Mouse (Mus musculus): ENCODE data around the gene Cx3cr1. TPM values are rescaled to one million over a fixed set of nuclear protein-coding genes. Genes with fewer than 3 reads are reported as not detected.

The Cx3cr1 gene
- polyA plus RNA-seq, 1 experiment from 2014 or later: 8.0 TPM

DNA sequence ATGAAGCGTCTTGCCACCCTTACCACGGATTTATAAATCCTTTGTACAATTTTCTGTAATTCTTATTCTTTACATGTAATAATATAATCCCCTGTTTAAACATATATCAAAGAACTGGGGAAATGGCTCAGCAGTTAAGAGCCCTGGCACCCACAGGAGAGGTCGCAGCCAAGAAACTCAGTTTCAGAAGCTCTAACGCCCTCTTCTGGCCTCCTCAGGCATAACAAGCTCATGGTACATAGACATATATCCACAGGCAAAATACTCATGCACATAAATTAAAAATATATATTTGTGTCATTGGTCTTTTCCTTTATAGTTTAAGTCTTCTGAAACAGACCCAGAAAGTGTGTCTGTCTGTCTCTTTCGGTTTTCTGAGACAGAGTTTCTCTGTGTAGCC is 95.1 kb downstream of the Cx3cr1 start:
- Histone ChIP-seq H3K4me2 (replicated peaks; ENCODE audit: low read depth, low read length) (no peak overlapping the region), H3K9me3 (ENCODE audit: low read length) (no peaks in the 10 kb centered on the region), H3K27me3 (replicated peaks; ENCODE audit: insufficient read depth, low read length) (no peaks in the 10 kb centered on the region), H3K9ac (replicated peaks; ENCODE audit: low read depth) (no peak overlapping the region), H3K27ac (ENCODE audit: low read length) (no peak overlapping the region), H3K4me1 (ENCODE audit: insufficient read depth, low read depth, low read length) (peaks cover 35% of the 10 kb centered on the region), H3K4me3 (ENCODE audit: low read depth, low read length) (no peak overlapping the region), H3K36me3 (ENCODE audit: insufficient read depth, low read length) (peaks cover 31% of the 10 kb centered on the region)
- no peak for TF ChIP-seq EP300 (IDR thresholded peaks at IDR 0.05)
- TF ChIP-seq CTCF (IDR thresholded peaks at IDR 0.05): peak; percentile 55
- ATAC-seq: no peak
- DNase-seq (ENCODE audit: low spot score): peak; percentile 32
- 73% methylated on average over 5 of the region's 5 CpGs for WGBS

DNA sequence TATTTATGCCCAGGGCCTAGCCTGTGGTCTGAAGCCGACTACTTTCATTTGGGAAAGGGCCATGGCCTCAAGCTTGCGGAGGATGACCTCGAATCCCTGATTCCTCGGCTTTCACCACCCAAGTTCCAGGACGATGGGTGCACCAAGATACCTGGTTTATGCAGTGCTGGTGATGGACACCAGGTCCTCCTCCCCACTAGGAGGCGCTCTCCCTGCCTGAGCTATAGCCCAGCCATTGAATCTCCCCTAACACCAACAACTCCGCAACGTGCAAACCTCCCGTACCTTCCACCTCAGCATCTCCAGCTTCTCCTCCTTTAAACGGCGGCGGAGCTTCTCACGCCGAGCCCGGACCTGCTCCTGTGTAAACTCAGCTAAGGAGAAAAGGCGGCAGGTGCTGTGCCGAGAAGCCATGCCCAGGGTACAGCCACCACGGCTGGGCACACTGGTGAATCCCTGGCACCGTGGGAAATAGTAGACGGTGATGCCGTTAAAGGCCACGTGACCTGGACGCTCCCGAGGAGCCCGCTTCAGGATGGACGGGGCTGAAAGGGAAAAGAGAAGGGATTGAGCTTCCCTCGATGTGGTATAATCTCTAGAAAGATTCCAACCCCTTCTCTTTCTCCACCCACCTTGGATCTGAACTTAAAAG is 95.7 kb downstream of the Cx3cr1 start:
- Histone ChIP-seq H3K4me3 (ENCODE audit: low read depth, low read length) (no peak overlapping the region), H3K9ac (replicated peaks; ENCODE audit: low read depth) (no peak overlapping the region), H3K36me3 (ENCODE audit: insufficient read depth, low read length) (peaks cover 31% of the 10 kb centered on the region), H3K27ac (ENCODE audit: low read length) (no peak overlapping the region), H3K9me3 (ENCODE audit: low read length) (no peaks in the 10 kb centered on the region), H3K27me3 (replicated peaks; ENCODE audit: insufficient read depth, low read length) (no peaks in the 10 kb centered on the region), H3K4me2 (replicated peaks; ENCODE audit: low read depth, low read length) (no peak overlapping the region), H3K4me1 (ENCODE audit: insufficient read depth, low read depth, low read length) (peaks cover 33% of the 10 kb centered on the region)
- WGBS: 89% methylated on average over 27 of the region's 27 CpGs
- no peak for DNase-seq (ENCODE audit: low spot score)
- no peak for ATAC-seq
- peak; percentile 70 for TF ChIP-seq CTCF (IDR thresholded peaks at IDR 0.05)
- TF ChIP-seq EP300 (IDR thresholded peaks at IDR 0.05): no peak

DNA sequence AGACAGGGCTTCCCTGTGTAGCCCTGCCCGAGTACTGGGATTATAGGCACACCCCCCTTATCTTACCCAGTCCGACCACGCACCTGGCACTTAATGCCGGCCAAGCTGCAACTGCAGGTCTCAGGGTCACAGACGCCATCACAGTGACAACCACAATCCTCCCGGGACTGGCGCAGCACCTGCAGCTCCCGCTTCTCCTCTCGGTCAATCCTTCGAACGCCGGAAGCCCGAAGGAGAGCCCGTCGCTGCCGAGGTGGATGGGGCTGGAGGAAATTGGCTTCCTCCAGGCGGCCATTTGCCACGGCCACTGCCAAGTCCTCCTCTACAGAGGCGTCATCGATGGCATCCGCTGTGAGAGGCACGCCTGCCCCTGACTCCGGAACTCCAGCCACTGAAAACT is 96.4 kb downstream of the Cx3cr1 start:
- ATAC-seq: no peak
- WGBS: 87% methylated on average over 23 of the region's 23 CpGs
- Histone ChIP-seq H3K36me3 (ENCODE audit: insufficient read depth, low read length) (peaks cover 31% of the 10 kb centered on the region), H3K27me3 (replicated peaks; ENCODE audit: insufficient read depth, low read length) (no peaks in the 10 kb centered on the region), H3K4me1 (ENCODE audit: insufficient read depth, low read depth, low read length) (peaks cover 29% of the 10 kb centered on the region), H3K27ac (ENCODE audit: low read length) (no peak overlapping the region), H3K9me3 (ENCODE audit: low read length) (no peaks in the 10 kb centered on the region), H3K4me2 (replicated peaks; ENCODE audit: low read depth, low read length) (no peak overlapping the region), H3K9ac (replicated peaks; ENCODE audit: low read depth) (no peak overlapping the region), H3K4me3 (ENCODE audit: low read depth, low read length) (no peak overlapping the region)
- TF ChIP-seq EP300 (IDR thresholded peaks at IDR 0.05) (no peak), CTCF (IDR thresholded peaks at IDR 0.05) (no peak)
- DNase-seq (ENCODE audit: low spot score): no peak

DNA sequence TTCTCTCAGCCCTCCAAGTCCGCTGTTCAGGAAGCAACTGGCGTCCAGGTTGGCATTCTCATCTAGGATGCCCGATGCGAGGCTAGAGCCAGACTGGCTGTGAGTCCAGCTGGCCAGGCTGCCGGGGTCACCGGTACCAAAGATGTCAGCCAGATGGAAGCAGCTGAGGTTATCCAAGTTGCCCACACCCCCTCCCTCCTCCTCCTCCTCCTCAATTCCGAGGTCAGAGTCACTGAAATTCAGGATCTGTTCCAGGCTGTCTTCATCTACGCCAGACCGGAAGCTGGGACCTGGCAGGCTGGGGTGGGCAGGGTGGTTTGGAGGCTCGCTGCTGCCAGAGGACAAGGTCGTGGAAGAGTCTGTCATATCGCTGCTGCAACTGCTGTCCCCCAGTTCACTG is 97.1 kb downstream of the Cx3cr1 start:
- Histone ChIP-seq H3K9ac (replicated peaks; ENCODE audit: low read depth) (no peak overlapping the region), H3K27me3 (replicated peaks; ENCODE audit: insufficient read depth, low read length) (no peaks in the 10 kb centered on the region), H3K36me3 (ENCODE audit: insufficient read depth, low read length) (peaks cover 31% of the 10 kb centered on the region), H3K27ac (ENCODE audit: low read length) (no peak overlapping the region), H3K4me2 (replicated peaks; ENCODE audit: low read depth, low read length) (no peak overlapping the region), H3K9me3 (ENCODE audit: low read length) (no peaks in the 10 kb centered on the region), H3K4me1 (ENCODE audit: insufficient read depth, low read depth, low read length) (peaks cover 22% of the 10 kb centered on the region), H3K4me3 (ENCODE audit: low read depth, low read length) (no peak overlapping the region)
- WGBS: 69% methylated on average over 12 of the region's 12 CpGs
- DNase-seq (ENCODE audit: low spot score) (no peak), ATAC-seq (no peak)
- no peak for TF ChIP-seq EP300 (IDR thresholded peaks at IDR 0.05)
- TF ChIP-seq CTCF (IDR thresholded peaks at IDR 0.05): no peak

DNA sequence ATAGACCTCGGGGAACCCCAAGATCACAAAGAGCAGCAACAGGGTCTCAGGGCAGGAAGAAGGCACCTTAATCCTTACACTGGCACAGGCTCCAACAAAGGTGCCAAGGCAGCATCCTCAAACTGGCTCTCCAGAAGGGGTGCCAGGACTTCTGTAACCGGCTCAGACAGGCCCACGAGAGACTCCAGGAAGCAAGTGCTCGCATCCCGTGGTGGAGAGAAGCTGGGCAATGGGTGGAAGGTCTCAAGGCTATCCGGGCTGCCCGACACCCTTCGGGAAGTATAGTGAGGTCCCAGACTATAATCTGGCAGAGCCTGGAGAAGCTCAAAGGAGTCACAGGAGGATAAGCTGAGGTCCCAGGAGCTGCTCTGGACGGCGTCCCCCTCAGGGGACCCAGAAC is 97.5 kb downstream of the Cx3cr1 start:
- Histone ChIP-seq H3K4me2 (replicated peaks; ENCODE audit: low read depth, low read length) (no peak overlapping the region), H3K4me3 (ENCODE audit: low read depth, low read length) (no peak overlapping the region), H3K27ac (ENCODE audit: low read length) (no peak overlapping the region), H3K9ac (replicated peaks; ENCODE audit: low read depth) (no peak overlapping the region), H3K9me3 (ENCODE audit: low read length) (no peaks in the 10 kb centered on the region), H3K4me1 (ENCODE audit: insufficient read depth, low read depth, low read length) (peaks cover 18% of the 10 kb centered on the region; the same call in 1 of the 2 replicates), H3K27me3 (replicated peaks; ENCODE audit: insufficient read depth, low read length) (no peaks in the 10 kb centered on the region), H3K36me3 (ENCODE audit: insufficient read depth, low read length) (peaks cover 31% of the 10 kb centered on the region)
- DNase-seq (ENCODE audit: low spot score) (no peak), ATAC-seq (no peak)
- TF ChIP-seq EP300 (IDR thresholded peaks at IDR 0.05) (no peak), CTCF (IDR thresholded peaks at IDR 0.05) (no peak)
- WGBS: 88% methylated on average over 10 of the region's 10 CpGs

- Histone ChIP-seq H3K4me3 (ENCODE audit: low read depth, low read length) (no peak overlapping the region), H3K27ac (ENCODE audit: low read length) (peak overlapping the region; percentile 47; the same call in 1 of the 2 replicates), H3K27me3 (replicated peaks; ENCODE audit: insufficient read depth, low read length) (no peaks in the 10 kb centered on the region), H3K36me3 (ENCODE audit: insufficient read depth, low read length) (peaks cover 27% of the 10 kb centered on the region), H3K9ac (replicated peaks; ENCODE audit: low read depth) (no peak overlapping the region), H3K4me2 (replicated peaks; ENCODE audit: low read depth, low read length) (no peak overlapping the region), H3K9me3 (ENCODE audit: low read length) (no peaks in the 10 kb centered on the region), H3K4me1 (ENCODE audit: insufficient read depth, low read depth, low read length) (peaks cover 10% of the 10 kb centered on the region; the same call in 1 of the 2 replicates)
- TF ChIP-seq EP300 (IDR thresholded peaks at IDR 0.05) (no peak), CTCF (IDR thresholded peaks at IDR 0.05) (no peak)
- ATAC-seq (peak; percentile 45), DNase-seq (ENCODE audit: low spot score) (peak; percentile 46)
- WGBS: 70% methylated on average over 7 of the region's 7 CpGs
Observed at GRCm38 (mm10) chr9:119970763-119971656, 98.7 kb downstream of the Cx3cr1 start.

All from lung, postnatal 0 days (tissue).